ENCODE assay signal across 8 mouse cellular contexts in genomic region chr9:99458529-99459208, GRCm38 (mm10). TPM values are rescaled to one million over a fixed set of nuclear protein-coding genes. Genes with fewer than 3 reads are reported as not detected.
A peak's percentile ranks its signal among the peaks of the same experiment; 100 is the strongest.
DNase-seq lines count a peak whose midpoint lies in the region; ATAC-seq and TF ChIP-seq lines count a peak whose summit lies in the region.

No protein-coding gene starts in this region.

- H3K27me3 ChIP-seq in limb, embryonic 11.5 days (ENCODE audit: control insufficient read depth, insufficient read depth, low read length): no peaks in the 10 kb centered on the region

- no peak for TF ChIP-seq POLR2A in cortical plate, adult 2 months (IDR thresholded peaks at IDR 0.05; ENCODE audit: extremely low read depth, insufficient read depth, low read length)

- H3K4me1 ChIP-seq in cortical plate, adult 2 months (ENCODE audit: control insufficient read depth, insufficient read depth, low read length): no peaks in the 10 kb centered on the region
- no peaks in the 10 kb centered on the region for H3K4me1 ChIP-seq in limb, embryonic 11.5 days (ENCODE audit: control insufficient read depth, insufficient read depth, low read length)

- no peak overlapping the region for H3K27ac ChIP-seq in left cerebral cortex, adult 2 months
- no peak overlapping the region for H3K27ac ChIP-seq in cortical plate, adult 2 months (ENCODE audit: insufficient read depth, low read length)
- H3K27ac ChIP-seq in limb, embryonic 11.5 days (replicated peaks; ENCODE audit: low read depth, low read length): no peak overlapping the region

- peak in 1 of 2 experiments; percentile 58 for DNase-seq in left cerebral cortex, adult 2 months (ENCODE audit: extremely low spot score in 1 of 2, low spot score in 2 of 2)
- DNase-seq in left cerebral cortex, adult 11 months (ENCODE audit: low spot score): no peak
- peak; percentile 81 for DNase-seq in ES-CJ7 (ENCODE audit: low read depth, low spot score)
- DNase-seq in adrenal gland, adult (ENCODE audit: inconsistent age in 2 of 2, low spot score in 1 of 2): peak; percentile 71 to 91
- DNase-seq in limb, embryonic 11.5 days (ENCODE audit: low spot score): peak; percentile 79
- DNase-seq in right cerebral cortex, postnatal 14 days: peak; percentile 63
- no peak for DNase-seq in layer of hippocampus, adult 9-11 months

- ATAC-seq in limb, embryonic 11.5 days (ENCODE audit: insufficient number of reproducible peaks, low FRiP score, low TSS enrichment, low read depth): no peak

- H3K4me3 ChIP-seq in left cerebral cortex, adult 2 months: no peak overlapping the region
- no peak overlapping the region for H3K4me3 ChIP-seq in cortical plate, adult 2 months (ENCODE audit: insufficient read depth, low read length)
- H3K4me3 ChIP-seq in limb, embryonic 11.5 days (ENCODE audit: low read depth, low read length): no peak overlapping the region

- H3K9ac ChIP-seq in limb, embryonic 11.5 days (ENCODE audit: low read length): no peak overlapping the region

- WGBS in limb, embryonic 11.5 days: 42% methylated on average over 12 of the region's 12 CpGs

- no peak overlapping the region for H3K4me2 ChIP-seq in limb, embryonic 11.5 days (ENCODE audit: low read depth, severe bottlenecking)

- intact Hi-C loops in left cerebral cortex, adult 2 months (cut with DNase I): loop anchor here (2.0 to 10.0 kb wide), 2 partner anchors 122 to 206 kb away; no protein-coding TSS in a partner anchor

- no peaks in the 10 kb centered on the region for H3K9me3 ChIP-seq in limb, embryonic 11.5 days (ENCODE audit: control insufficient read depth, low read length)

- no peaks in the 10 kb centered on the region for H3K36me3 ChIP-seq in limb, embryonic 11.5 days (ENCODE audit: control insufficient read depth, insufficient read depth, low read length)

- TF ChIP-seq CTCF in left cerebral cortex, adult 2 months (IDR thresholded peaks at IDR 0.05): peak; percentile 74
- peak; percentile 64 for TF ChIP-seq CTCF in cortical plate, adult 2 months (IDR thresholded peaks at IDR 0.05; ENCODE audit: extremely low read depth, insufficient read depth, low read length)

RNA-seq across cellular contexts. Expression of gene Nme9, which starts 7.4 kb away (rescaled TPM):
- not detected for total RNA-seq in left cerebral cortex, adult 2 months (2021)
- 0.08 and 0.56 TPM in 2 replicates for polyA plus RNA-seq in cortical plate, adult 2 months (2012; rRNA removed)
- polyA plus RNA-seq in limb, embryonic 11.5 days (2014; fragmentation: Nextera tagmentation; extraction: Ambion mirVana): 0.31 TPM in 1 of 2 replicates, not detected in the other

RNA-seq across cellular contexts. Expression of gene Mras, which starts 21.5 kb away (rescaled TPM):
- total RNA-seq in left cerebral cortex, adult 2 months (2021): 100 to 1,000 TPM; 166 TPM
- 176 and 178 TPM in 2 replicates for polyA plus RNA-seq in cortical plate, adult 2 months (2012; rRNA removed)
- 14.1 and 16.4 TPM in 2 replicates for polyA plus RNA-seq in limb, embryonic 11.5 days (2014; fragmentation: Nextera tagmentation; extraction: Ambion mirVana)

Comparison
In these comparisons a context has a peak if more than half of its experiments do, and no peak if none do; other contexts are left out.
1. DNase-seq: peak in ES-CJ7 (single experiment), adrenal gland, adult (2 of 2), limb, embryonic 11.5 days (single experiment) and right cerebral cortex, postnatal 14 days (single experiment); none in left cerebral cortex, adult 11 months (single experiment) and layer of hippocampus, adult 9-11 months (single experiment).
2. RNA of gene Mras, which starts 21.5 kb away (polyA plus RNA-seq): 176 to 178 TPM in cortical plate, adult 2 months; 14.1 to 16.4 TPM in limb, embryonic 11.5 days; every median in the first group is over 10 times any median in the second.